ENCODE assay signal across 9 mouse cellular contexts in the genomic region with DNA sequence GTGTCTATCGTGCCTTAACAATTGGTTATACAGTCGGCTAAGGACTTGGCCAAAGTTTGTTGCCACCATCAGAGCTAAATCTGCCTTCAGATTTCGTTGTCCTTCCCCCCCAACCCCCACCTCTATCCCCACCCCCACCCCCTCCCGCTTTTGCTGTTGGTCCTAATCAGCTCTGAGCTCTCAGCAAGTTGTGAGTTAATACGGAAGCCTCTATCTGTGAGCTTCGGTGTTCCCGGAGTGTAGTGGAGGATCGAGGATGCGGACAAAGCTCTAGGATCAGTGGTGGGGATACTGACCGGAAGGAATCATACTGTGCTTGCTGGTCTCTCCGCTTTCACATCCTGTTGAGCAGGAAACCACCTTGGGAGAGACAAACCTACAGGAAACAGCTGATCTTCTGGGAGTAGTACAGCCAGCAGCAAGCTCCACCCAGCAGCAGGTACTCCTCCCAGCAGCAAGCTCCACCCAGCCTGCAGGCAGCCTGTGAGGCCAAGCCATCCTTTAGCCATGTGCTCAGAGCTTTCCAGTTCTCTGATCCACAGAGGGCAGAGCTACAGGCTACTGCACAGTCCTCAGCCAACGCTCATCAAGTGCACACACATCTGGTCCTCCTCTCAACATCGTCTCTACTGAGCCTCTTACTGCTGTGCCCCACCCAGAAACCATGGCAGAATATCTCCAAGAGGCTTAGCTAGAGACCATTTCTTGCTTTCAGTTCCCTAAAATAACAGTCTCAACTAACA. TPM values are rescaled to one million over a fixed set of nuclear protein-coding genes. Genes with fewer than 3 reads are reported as not detected.
DNase-seq lines count a peak whose midpoint lies in the region.
"Had no signal": no experiment of that assay in that cellular context is flagged by ENCODE, and none has a peak within 500 bp of the region (broad histone marks: within the 10 kb centered on the region; RNA-seq: fewer than 3 reads in every experiment).

No protein-coding gene starts in this region.

- no peaks in the 10 kb centered on the region for H3K27me3 ChIP-seq in splenic B cell, adult 2 months (ENCODE audit: control insufficient read depth, insufficient read depth, low read length, poor library complexity, severe bottlenecking)
- H3K27me3 ChIP-seq: midbrain, embryonic 12.5 days had no signal

- no peaks in the 10 kb centered on the region for H3K36me3 ChIP-seq in splenic B cell, adult 2 months (ENCODE audit: control insufficient read depth, insufficient read depth, low read length, poor library complexity, severe bottlenecking)
- H3K36me3 ChIP-seq: midbrain, embryonic 12.5 days had no signal

- intact Hi-C loops in heart, postnatal 14 days (cut with DNase I), result no loop called here

- DNase-seq in embryo, embryonic 10 days (ENCODE audit: low spot score), result peak; percentile 22
- DNase-seq in embryo, embryonic 11 days, result no peak
- peak; percentile 15 for DNase-seq in embryo, embryonic 9.5 days (ENCODE audit: extremely low spot score)
- peak; percentile 26 to 29 for DNase-seq in heart, postnatal 14 days
- peak; percentile 45 to 64 for DNase-seq in lung, adult 18-20 months
- DNase-seq in splenic B cell, adult 2 months (ENCODE audit: low read depth, low spot score), result peak; percentile 79
- DNase-seq in cerebellum, adult 11-12 months, result no peak
- no peak for DNase-seq in layer of hippocampus, adult 8-10 months (ENCODE audit: low spot score in 2 of 2)

RNA-seq across cellular contexts. Expression of gene Dpp4, which starts 28.9 kb away (rescaled TPM):
- 1 to 10 TPM; 7.2 to 8.2 TPM for total RNA-seq in heart, postnatal 14 days (2021)
- 1 to 10 TPM; 1.0 to 2.3 (median 1.9) TPM for total RNA-seq in layer of hippocampus, adult 8-10 months (2022)

RNA-seq across cellular contexts. Expression of gene Gcg, which starts 42.5 kb away (rescaled TPM):
- total RNA-seq in heart, postnatal 14 days (2021), result not detected
- total RNA-seq in layer of hippocampus, adult 8-10 months (2022), result not detected

Comparison
In these comparisons a context has a peak if more than half of its experiments do, and no peak if none do; other contexts are left out.
1. DNase-seq: peak in embryo, embryonic 10 days (single experiment), embryo, embryonic 9.5 days (single experiment), heart, postnatal 14 days (2 of 2), lung, adult 18-20 months (2 of 2) and splenic B cell, adult 2 months (single experiment); none in embryo, embryonic 11 days (single experiment), cerebellum, adult 11-12 months (single experiment) and layer of hippocampus, adult 8-10 months (0 of 2).